Mouse (Mus musculus): ENCODE measurements around the gene Spg11. TPM values are rescaled to one million over a fixed set of nuclear protein-coding genes. Genes with fewer than 3 reads are reported as not detected.

Spg11 gene
- 10 to 100 TPM; 22.7 to 24.5 TPM for total RNA-seq (2023)

DNA sequence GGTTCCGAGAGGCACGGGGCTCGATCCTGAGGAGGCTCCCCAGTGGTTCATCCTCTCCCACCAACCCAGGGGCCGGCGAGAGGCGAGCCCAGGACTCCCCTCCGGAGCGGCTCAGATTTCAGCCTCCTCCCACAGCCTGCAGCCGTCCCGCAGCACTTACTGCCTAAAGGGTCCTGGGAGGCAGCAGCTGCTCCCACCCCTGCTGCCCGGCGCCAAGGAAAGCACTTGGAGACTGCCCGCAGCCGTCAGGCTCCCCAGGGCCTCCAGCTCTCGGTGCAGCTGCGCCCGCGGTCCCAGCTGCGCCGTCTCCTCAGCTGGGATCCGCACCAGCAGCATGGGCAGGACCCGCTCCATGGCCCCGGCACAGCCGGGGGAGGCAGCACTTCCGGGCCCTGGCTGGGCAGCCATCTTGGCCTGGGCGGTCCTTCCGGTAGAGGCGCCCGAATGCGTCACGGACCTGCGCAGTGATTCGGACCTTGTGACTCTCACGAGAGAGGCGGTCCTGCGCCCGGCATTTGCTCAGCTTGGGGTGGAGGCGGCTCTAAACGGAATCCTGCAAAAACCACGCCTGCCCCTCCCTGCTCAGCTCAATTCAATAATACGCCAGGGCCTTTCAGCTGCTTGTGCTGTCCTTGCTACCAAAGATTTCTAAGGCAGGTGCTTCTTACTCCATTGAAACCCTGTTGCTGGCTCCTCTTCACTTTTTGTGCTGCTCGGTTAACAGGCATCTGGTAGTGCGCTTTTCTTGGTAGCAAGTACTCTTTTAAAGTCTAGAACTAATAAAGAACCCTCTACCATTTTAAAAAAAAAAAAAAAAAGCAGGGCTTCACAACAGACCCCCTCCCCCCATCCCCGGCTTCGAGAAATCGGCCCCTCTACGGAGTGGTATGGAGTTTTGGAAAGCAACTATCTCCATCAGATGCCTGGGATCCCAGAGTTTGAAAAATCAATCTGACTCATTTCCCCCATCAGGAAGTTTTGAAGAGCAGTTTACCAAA, at the start of gene Spg11:
Spg11 (minus strand) TSS at position 426 of the 998 bp plus-strand sequence.

GRCm38 (mm10) chr2:122160680-122161079, 42.5 kb upstream of the Spg11 start, which contains the start of gene Trim69:
TSS of gene Trim69 (plus strand) at chr2:122160700.

DNA sequence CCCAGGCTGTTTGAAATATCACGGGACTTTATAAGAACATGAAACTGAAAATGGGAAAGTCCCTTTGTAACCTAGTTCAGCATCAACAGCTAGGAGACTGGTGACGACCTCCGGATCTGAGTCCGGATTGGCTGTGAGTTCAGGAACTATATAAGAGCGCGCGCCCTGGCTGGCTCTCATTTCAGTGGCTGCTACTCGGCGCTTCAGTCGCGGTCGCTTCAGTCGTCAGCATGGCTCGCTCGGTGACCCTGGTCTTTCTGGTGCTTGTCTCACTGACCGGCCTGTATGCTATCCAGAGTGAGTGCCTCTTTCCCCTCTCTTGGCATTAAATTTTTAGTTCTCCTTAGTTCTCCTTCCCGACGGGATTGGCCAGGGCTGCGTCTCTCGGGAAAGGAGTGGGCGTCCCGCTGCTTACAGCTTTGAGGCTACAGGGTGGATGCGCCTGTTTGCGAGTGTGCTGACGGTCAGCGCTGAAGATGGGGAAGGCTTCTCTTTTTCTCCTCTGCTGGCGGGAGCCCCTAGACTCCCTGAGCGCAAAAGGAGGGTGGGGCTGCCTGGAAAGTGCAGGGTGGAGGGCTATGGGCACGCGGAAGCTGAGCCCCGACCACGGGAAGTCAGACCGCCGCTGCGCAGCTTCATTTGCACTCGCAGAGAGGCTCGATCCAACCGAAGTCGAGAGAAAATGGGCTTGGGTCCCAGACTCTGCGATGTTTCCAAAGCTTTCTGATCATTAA, 29.5 kb upstream of the Spg11 start, which contains the start of gene B2m:
B2m (plus strand) TSS at position 179 of the 734 bp plus-strand sequence.

GRCm38 (mm10) chr2:122027862-122028755, 90.1 kb downstream of the Spg11 start, which contains the start of gene Eif3j1:
TSS of gene Eif3j1 (plus strand) at chr2:122028546.

Other genes starting within 250 kb of the Spg11 start
- gene Ctdspl2, start 162.4 kb downstream of the Spg11 start, total RNA-seq (2023): 10 to 100 TPM; 27.4 to 28.5 TPM
- under 1 TPM in 1 of 2 experiments, not detected in 1; 0.20 TPM for gene Mageb3, start 162.3 kb downstream of the Spg11 start, total RNA-seq (2023)
- 10 to 100 TPM; 18.4 to 20.3 TPM for gene Eif3j1, start 89.8 kb downstream of the Spg11 start, total RNA-seq (2023)
- gene B2m, start 29.3 kb upstream of the Spg11 start, total RNA-seq (2023): 1,000 to 10,000 TPM; 1,165 to 1,269 TPM
- gene Trim69, start 42.3 kb upstream of the Spg11 start, total RNA-seq (2023): under 1 TPM in 1 of 2 experiments, not detected in 1; 0.26 TPM
- not detected for gene Patl2, start 67.8 kb upstream of the Spg11 start, total RNA-seq (2023)
- not detected for gene Terb2, start 67.9 kb upstream of the Spg11 start, total RNA-seq (2023)
- gene Sord, start 116.4 kb upstream of the Spg11 start, total RNA-seq (2023): 10 to 100 TPM; 19.2 to 20.6 TPM
- not detected for gene Duox2, start 180.1 kb upstream of the Spg11 start, total RNA-seq (2023)
- not detected for gene Duoxa2, start 180.5 kb upstream of the Spg11 start, total RNA-seq (2023)
- gene Duoxa1, start 195.3 kb upstream of the Spg11 start, total RNA-seq (2023): not detected
- not detected for gene Duox1, start 197.3 kb upstream of the Spg11 start, total RNA-seq (2023)